Mouse (Mus musculus): ENCODE data around the gene Scube3.

GRCm38 (mm10) chr17:28141771-28142699, at the start of gene Scube3:
- TF ChIP-seq CTCF (IDR thresholded peaks at IDR 0.05; ENCODE audit: low read depth, low read length) (no peak), GATA1 (IDR thresholded peaks at IDR 0.05; ENCODE audit: borderline replicate concordance, low read length) (no peak), POLR2AphosphoS5 (IDR thresholded peaks at IDR 0.05; ENCODE audit: insufficient replicate concordance, low read depth, low read length) (no peak), TAL1 (conservative IDR thresholded peaks at IDR 0.05; ENCODE audit: low read depth, low read length) (no peak)

Data from G1E (cell line).